Mouse (Mus musculus) heart, postnatal 0 days (tissue): ENCODE results near the gene Klb.

Source experiments
- CTCF ChIP-seq: IDR thresholded peaks from 2 replicates; pipeline ENCODE4 v1.5.1; 2016; ENCODE audit warnings: antibody characterized with exemption, control low read depth, low read depth
- EP300 ChIP-seq: IDR thresholded peaks from 2 replicates; pipeline ENCODE4 v1.6.1; 2016; ENCODE audit warnings: antibody characterized with exemption, low read depth

- TF ChIP-seq CTCF = no peak
- no peak for TF ChIP-seq EP300
Observed at GRCm38 (mm10) chr5:65300121-65300520, 48.0 kb upstream of the Klb start.
